Mouse (Mus musculus): ENCODE data around the gene Pdss1.
"Not testable (repeated sequence)": the region's sequence is repeated elsewhere in the genome, so short reads cannot be mapped to it uniquely, and the experiment has no call there.

Gene Pdss1

GRCm38 (mm10) chr2:22895282-22896273, at the start of gene Pdss1:
Pdss1 (plus strand) TSS chr2:22895522.
- in situ Hi-C loops (cut with MseI, MboI): no loop called here

GRCm38 (mm10) chr2:22851900-22852299, 43.4 kb upstream of the Pdss1 start:
- in situ Hi-C loops (cut with MseI, MboI): loop anchor here in 1 of 2 experiments (10.0 kb wide), 1 partner anchor 87 kb away; no protein-coding TSS in a partner anchor

- in situ Hi-C loops (cut with MseI, MboI): loop anchor here in 1 of 2 experiments (10.0 kb wide), 1 partner anchor 93 kb away; no protein-coding TSS in a partner anchor
Observed at GRCm38 (mm10) chr2:22857501-22857900, 37.8 kb upstream of the Pdss1 start.

GRCm38 (mm10) chr2:22862194-22862593, 33.1 kb upstream of the Pdss1 start:
- in situ Hi-C loops (cut with MseI, MboI): no loop called here

GRCm38 (mm10) chr2:22864394-22865037, 30.8 kb upstream of the Pdss1 start:
- in situ Hi-C loops (cut with MseI, MboI): loop anchor here in 1 of 2 experiments (5.0 kb wide), 1 partner anchor 102 kb away; no protein-coding TSS in a partner anchor

- in situ Hi-C loops (cut with MseI, MboI): loop anchor here in 1 of 2 experiments (5.0 kb wide), 1 partner anchor 104 kb away; no protein-coding TSS in a partner anchor
Observed at GRCm38 (mm10) chr2:22865818-22866217, 29.5 kb upstream of the Pdss1 start.

- in situ Hi-C loops (cut with MseI, MboI): loop anchor here in 1 of 2 experiments (5.0 kb wide), 1 partner anchor 105 kb away; no protein-coding TSS in a partner anchor
Observed at GRCm38 (mm10) chr2:22866894-22867424, 28.4 kb upstream of the Pdss1 start.

- in situ Hi-C loops (cut with MseI, MboI): no loop called here
Observed at GRCm38 (mm10) chr2:22873159-22873558, 22.2 kb upstream of the Pdss1 start.

- in situ Hi-C loops (cut with MseI, MboI): no loop called here
Observed at GRCm38 (mm10) chr2:22874628-22875027, 20.7 kb upstream of the Pdss1 start.

- in situ Hi-C loops (cut with MseI, MboI): no loop called here
Observed at GRCm38 (mm10) chr2:22876614-22877013, 18.7 kb upstream of the Pdss1 start.

GRCm38 (mm10) chr2:22878781-22879180, 16.5 kb upstream of the Pdss1 start:
- in situ Hi-C loops (cut with MseI, MboI): no loop called here

- in situ Hi-C loops (cut with MseI, MboI): not testable (repeated sequence)
Observed at GRCm38 (mm10) chr2:22880726-22881125, 14.6 kb upstream of the Pdss1 start.

- in situ Hi-C loops (cut with MseI, MboI): no loop called here
Observed at GRCm38 (mm10) chr2:22894932-22895281, 415 bp upstream of the Pdss1 start.

- in situ Hi-C loops (cut with MseI, MboI): no loop called here
Observed at GRCm38 (mm10) chr2:22903947-22904346, 8.6 kb downstream of the Pdss1 start.

GRCm38 (mm10) chr2:22914421-22914820, 19.1 kb downstream of the Pdss1 start:
- in situ Hi-C loops (cut with MseI, MboI): no loop called here

GRCm38 (mm10) chr2:22918651-22919050, 23.3 kb downstream of the Pdss1 start:
- in situ Hi-C loops (cut with MseI, MboI): no loop called here

- in situ Hi-C loops (cut with MseI, MboI): not testable (repeated sequence)
Observed at GRCm38 (mm10) chr2:22925911-22926310, 30.6 kb downstream of the Pdss1 start.

GRCm38 (mm10) chr2:22928259-22928658, 32.9 kb downstream of the Pdss1 start:
- in situ Hi-C loops (cut with MseI, MboI): no loop called here

GRCm38 (mm10) chr2:22933556-22933955, 38.2 kb downstream of the Pdss1 start:
- in situ Hi-C loops (cut with MseI, MboI): no loop called here

- in situ Hi-C loops (cut with MseI, MboI): no loop called here
Observed at GRCm38 (mm10) chr2:22949956-22950355, 54.6 kb downstream of the Pdss1 start.

- in situ Hi-C loops (cut with MseI, MboI): no loop called here
Observed at GRCm38 (mm10) chr2:22954278-22954677, 59.0 kb downstream of the Pdss1 start.

- in situ Hi-C loops (cut with MseI, MboI): no loop called here
Observed at GRCm38 (mm10) chr2:22955914-22956313, 60.6 kb downstream of the Pdss1 start.
